ENCODE assay signal across 22 mouse cellular contexts in the genomic region with DNA sequence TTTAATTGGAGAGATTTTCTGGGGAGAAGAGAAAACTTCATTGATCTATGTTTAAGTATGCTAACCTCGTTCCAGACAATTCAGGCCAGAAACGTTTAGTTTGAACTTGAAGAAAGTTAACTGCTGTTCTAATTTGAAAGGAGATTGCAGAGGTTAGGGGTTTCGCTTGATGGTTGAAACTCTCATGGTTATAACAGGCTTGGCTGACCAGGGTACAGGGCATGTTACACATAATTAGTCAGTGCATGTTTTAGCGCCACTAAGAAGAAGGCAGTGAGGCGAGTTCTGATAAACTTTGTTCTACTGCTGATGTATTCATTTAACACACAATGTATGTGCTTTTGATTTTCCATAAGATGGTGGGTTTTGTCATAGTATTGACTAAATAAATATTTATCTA.
A peak's percentile ranks its signal among the peaks of the same experiment; 100 is the strongest.
DNase-seq lines count a peak whose midpoint lies in the region; ATAC-seq and TF ChIP-seq lines count a peak whose summit lies in the region.
"Had no signal": no experiment of that assay in that cellular context is flagged by ENCODE, and none has a peak within 500 bp of the region (broad histone marks: within the 10 kb centered on the region; RNA-seq: fewer than 3 reads in every experiment).

No protein-coding gene starts in this region.

- H3K4me3 ChIP-seq in forebrain, embryonic 12.5 days (replicated peaks): no peak overlapping the region
- no peak overlapping the region for H3K4me3 ChIP-seq in forebrain, embryonic 16.5 days (replicated peaks; ENCODE audit: low read length)
- no peak overlapping the region for H3K4me3 ChIP-seq in kidney, postnatal 0 days (replicated peaks; ENCODE audit: low read depth, low read length)
- no peak overlapping the region for H3K4me3 ChIP-seq in kidney, embryonic 15.5 days (replicated peaks)
- no peak overlapping the region for H3K4me3 ChIP-seq in midbrain, embryonic 14.5 days (replicated peaks; ENCODE audit: low read depth, low read length)
- no peak overlapping the region for H3K4me3 ChIP-seq in midbrain, postnatal 0 days (ENCODE audit: low read depth, low read length)
- H3K4me3 ChIP-seq: embryonic facial prominence, embryonic 13.5 days; heart, embryonic 10.5 days; hindbrain, embryonic 13.5 days; intestine, embryonic 15.5 days had no signal

- ATAC-seq in forebrain, embryonic 12.5 days (ENCODE audit: low FRiP score): peak; percentile 81; the same call in 1 of the 2 replicates
- ATAC-seq in forebrain, embryonic 16.5 days: no peak
- ATAC-seq in kidney, postnatal 0 days (replicated peaks; ENCODE audit: low FRiP score, low read depth): no peak
- ATAC-seq in kidney, embryonic 15.5 days (replicated peaks; ENCODE audit: low FRiP score): no peak
- ATAC-seq in midbrain, embryonic 14.5 days (ENCODE audit: low FRiP score, low TSS enrichment): no peak; the same call in 1 of the 2 replicates
- no peak for ATAC-seq in midbrain, postnatal 0 days (ENCODE audit: low FRiP score)
- ATAC-seq: activated CD4-positive, CD25-positive, alpha-beta regulatory T cell, adult 4 months; intestine, embryonic 15.5 days; Patski had no signal

- H3K9ac ChIP-seq in forebrain, embryonic 12.5 days: no peak overlapping the region
- no peak overlapping the region for H3K9ac ChIP-seq in forebrain, embryonic 16.5 days (replicated peaks; ENCODE audit: low read depth, low read length)
- H3K9ac ChIP-seq in kidney, postnatal 0 days (ENCODE audit: low read depth, low read length): no peak overlapping the region
- H3K9ac ChIP-seq in kidney, embryonic 15.5 days: no peak overlapping the region
- H3K9ac ChIP-seq in midbrain, embryonic 14.5 days (replicated peaks; ENCODE audit: low read length): no peak overlapping the region
- H3K9ac ChIP-seq in midbrain, postnatal 0 days (replicated peaks; ENCODE audit: low read length, poor library complexity, severe bottlenecking): no peak overlapping the region
- H3K9ac ChIP-seq: embryonic facial prominence, embryonic 13.5 days; hindbrain, embryonic 13.5 days; intestine, embryonic 15.5 days had no signal

- TF ChIP-seq CTCF in kidney, postnatal 0 days (IDR thresholded peaks at IDR 0.05; ENCODE audit: low read depth): no peak
- TF ChIP-seq CTCF in midbrain, postnatal 0 days (IDR thresholded peaks at IDR 0.05): no peak

- H3K27ac ChIP-seq in forebrain, embryonic 12.5 days: no peak overlapping the region
- H3K27ac ChIP-seq in forebrain, embryonic 16.5 days (ENCODE audit: low read length): no peak overlapping the region
- H3K27ac ChIP-seq in kidney, postnatal 0 days: no peak overlapping the region
- no peak overlapping the region for H3K27ac ChIP-seq in kidney, embryonic 15.5 days
- no peak overlapping the region for H3K27ac ChIP-seq in midbrain, embryonic 14.5 days (replicated peaks; ENCODE audit: low read depth, low read length)
- no peak overlapping the region for H3K27ac ChIP-seq in midbrain, postnatal 0 days (ENCODE audit: low read depth, low read length)
- H3K27ac ChIP-seq: embryonic facial prominence, embryonic 13.5 days; heart, embryonic 10.5 days; hindbrain, embryonic 13.5 days; intestine, embryonic 15.5 days had no signal

- H3K4me2 ChIP-seq in forebrain, embryonic 12.5 days: no peak overlapping the region
- H3K4me2 ChIP-seq in forebrain, embryonic 16.5 days (ENCODE audit: low read length): no peak overlapping the region
- no peak overlapping the region for H3K4me2 ChIP-seq in kidney, postnatal 0 days (ENCODE audit: low read length)
- no peak overlapping the region for H3K4me2 ChIP-seq in kidney, embryonic 15.5 days
- H3K4me2 ChIP-seq in midbrain, embryonic 14.5 days (ENCODE audit: low read length): no peak overlapping the region
- H3K4me2 ChIP-seq in midbrain, postnatal 0 days (ENCODE audit: low read depth, low read length, poor library complexity, severe bottlenecking): no peak overlapping the region
- H3K4me2 ChIP-seq: embryonic facial prominence, embryonic 13.5 days; hindbrain, embryonic 13.5 days; intestine, embryonic 15.5 days had no signal

- 17% methylated on average over 5 of the region's 5 CpGs for WGBS in forebrain, embryonic 12.5 days
- 7% methylated on average over 5 of the region's 5 CpGs for WGBS in forebrain, embryonic 16.5 days
- 51% methylated on average over 5 of the region's 5 CpGs for whole genome bisulfite sequencing in kidney, postnatal 0 days
- 70% methylated on average over 5 of the region's 5 CpGs for WGBS in kidney, embryonic 15.5 days
- 19% methylated on average over 5 of the region's 5 CpGs for WGBS in midbrain, embryonic 14.5 days
- 30% methylated on average over 5 of the region's 5 CpGs for WGBS in midbrain, postnatal 0 days

- H3K36me3 ChIP-seq in forebrain, embryonic 12.5 days (replicated peaks): no peaks in the 10 kb centered on the region
- no peaks in the 10 kb centered on the region for H3K36me3 ChIP-seq in forebrain, embryonic 16.5 days (ENCODE audit: control insufficient read depth, insufficient read depth)
- no peaks in the 10 kb centered on the region for H3K36me3 ChIP-seq in kidney, postnatal 0 days (ENCODE audit: insufficient read depth, low read length)
- no peaks in the 10 kb centered on the region for H3K36me3 ChIP-seq in kidney, embryonic 15.5 days
- H3K36me3 ChIP-seq in midbrain, embryonic 14.5 days (ENCODE audit: control insufficient read depth, insufficient read depth, low read length): no peaks in the 10 kb centered on the region
- no peaks in the 10 kb centered on the region for H3K36me3 ChIP-seq in midbrain, postnatal 0 days (ENCODE audit: insufficient read depth, low read length)
- H3K36me3 ChIP-seq: embryonic facial prominence, embryonic 13.5 days; heart, embryonic 10.5 days; hindbrain, embryonic 13.5 days; intestine, embryonic 15.5 days had no signal

- no peaks in the 10 kb centered on the region for H3K4me1 ChIP-seq in forebrain, embryonic 12.5 days
- H3K4me1 ChIP-seq in forebrain, embryonic 16.5 days (replicated peaks; ENCODE audit: control insufficient read depth, insufficient read depth, low read length): no peaks in the 10 kb centered on the region
- no peaks in the 10 kb centered on the region for H3K4me1 ChIP-seq in kidney, postnatal 0 days (replicated peaks; ENCODE audit: insufficient read depth, low read length)
- no peaks in the 10 kb centered on the region for H3K4me1 ChIP-seq in kidney, embryonic 15.5 days
- H3K4me1 ChIP-seq in midbrain, embryonic 14.5 days (ENCODE audit: control insufficient read depth, insufficient read depth, low read length): no peaks in the 10 kb centered on the region
- no peaks in the 10 kb centered on the region for H3K4me1 ChIP-seq in midbrain, postnatal 0 days (ENCODE audit: insufficient read depth, low read length)
- H3K4me1 ChIP-seq: embryonic facial prominence, embryonic 13.5 days; heart, embryonic 10.5 days; hindbrain, embryonic 13.5 days; intestine, embryonic 15.5 days had no signal

- H3K27me3 ChIP-seq in forebrain, embryonic 12.5 days: peaks cover 24% of the 10 kb centered on the region
- 0 out of 2 replicates have a peak, but pooled peaks cover 2% of the 10 kb centered on the region for H3K27me3 ChIP-seq in forebrain, embryonic 16.5 days (replicated peaks; ENCODE audit: control insufficient read depth, insufficient read depth, low read length)
- no peaks in the 10 kb centered on the region for H3K27me3 ChIP-seq in kidney, postnatal 0 days (ENCODE audit: insufficient read depth, low read length)
- H3K27me3 ChIP-seq in kidney, embryonic 15.5 days: no peaks in the 10 kb centered on the region
- H3K27me3 ChIP-seq in midbrain, embryonic 14.5 days (ENCODE audit: control insufficient read depth, insufficient read depth, low read length): no peaks in the 10 kb centered on the region
- no peaks in the 10 kb centered on the region for H3K27me3 ChIP-seq in midbrain, postnatal 0 days (ENCODE audit: insufficient read depth, low read length)
- H3K27me3 ChIP-seq: CH12.LX; embryonic facial prominence, embryonic 13.5 days; hindbrain, embryonic 13.5 days; intestine, embryonic 15.5 days; Patski had no signal

- peak; percentile 2 for DNase-seq in kidney, postnatal 0 days (ENCODE audit: low spot score)
- DNase-seq in midbrain, embryonic 14.5 days: peak; percentile 35
- DNase-seq in midbrain, postnatal 0 days (ENCODE audit: low spot score): no peak
- DNase-seq in embryo, embryonic 11 days: peak; percentile 2
- DNase-seq: adrenal gland, postnatal 14 days; cerebellum, adult 18-20 months; cerebellum, adult 9-11 months; cerebellum, postnatal 36 days; gastrocnemius, postnatal 10 days; heart, adult 18-20 months; heart, postnatal 10 days; heart, postnatal 4 days had no signal

- no peaks in the 10 kb centered on the region for H3K9me3 ChIP-seq in forebrain, embryonic 12.5 days
- H3K9me3 ChIP-seq in forebrain, embryonic 16.5 days (ENCODE audit: control insufficient read depth, low read length): no peaks in the 10 kb centered on the region
- no peaks in the 10 kb centered on the region for H3K9me3 ChIP-seq in kidney, postnatal 0 days (replicated peaks; ENCODE audit: low read length)
- H3K9me3 ChIP-seq in kidney, embryonic 15.5 days (replicated peaks): no peaks in the 10 kb centered on the region
- no peaks in the 10 kb centered on the region for H3K9me3 ChIP-seq in midbrain, embryonic 14.5 days (ENCODE audit: control insufficient read depth, low read length)
- H3K9me3 ChIP-seq in midbrain, postnatal 0 days (ENCODE audit: low read length): no peaks in the 10 kb centered on the region
- H3K9me3 ChIP-seq: embryonic facial prominence, embryonic 13.5 days; heart, embryonic 10.5 days; hindbrain, embryonic 13.5 days; intestine, embryonic 15.5 days had no signal
